Mouse (Mus musculus) thymus, postnatal 0 days (tissue): ENCODE results near the gene Kif24. TPM values are rescaled to one million over a fixed set of nuclear protein-coding genes. Genes with fewer than 3 reads are reported as not detected.
A peak's percentile ranks its signal among the peaks of the same experiment; 100 is the strongest.

Experiments
- DNase-seq: peaks from one replicate; pipeline ENCODE4 v3.0.0-alpha.2; 2015; ENCODE audit warnings: low spot score
- polyA plus RNA-seq: library from polyadenylated mRNA; unstranded; fragments of >200 nt; fragmentation: Nextera tagmentation; extraction: Ambion mirVana; gene quantifications from 2 replicates; pipeline ENCODE4 v1.2.1, GENCODE M21; 2015

Kif24 gene
- polyA plus RNA-seq, 1 experiment from 2014 or later = 5.9 TPM

GRCm38 (mm10) chr4:41493464-41494116 is 28.9 kb upstream of the Kif24 start:
- DNase-seq = no peak

- DNase-seq = no peak
Observed at GRCm38 (mm10) chr4:41492951-41493350, 28.3 kb upstream of the Kif24 start.

GRCm38 (mm10) chr4:41481601-41482017 is 16.9 kb upstream of the Kif24 start:
- no peak for DNase-seq

GRCm38 (mm10) chr4:41480254-41480653 is 15.6 kb upstream of the Kif24 start:
- DNase-seq = no peak

GRCm38 (mm10) chr4:41479456-41479804 is 14.7 kb upstream of the Kif24 start:
- no peak for DNase-seq

- no peak for DNase-seq
Observed at GRCm38 (mm10) chr4:41478751-41479455, 14.2 kb upstream of the Kif24 start.

- no peak for DNase-seq
Observed at GRCm38 (mm10) chr4:41477648-41478160, 13.0 kb upstream of the Kif24 start.

- DNase-seq = no peak
Observed at GRCm38 (mm10) chr4:41471384-41471689, 6.7 kb upstream of the Kif24 start.

GRCm38 (mm10) chr4:41470684-41471383 is 6.1 kb upstream of the Kif24 start:
- no peak for DNase-seq

- DNase-seq = no peak
Observed at GRCm38 (mm10) chr4:41470051-41470683, 5.5 kb upstream of the Kif24 start.

- no peak for DNase-seq
Observed at GRCm38 (mm10) chr4:41469199-41469598, 4.5 kb upstream of the Kif24 start.

GRCm38 (mm10) chr4:41468396-41469080 is 3.9 kb upstream of the Kif24 start:
- peak; percentile 7 for DNase-seq

GRCm38 (mm10) chr4:41465287-41465665 is 589 bp upstream of the Kif24 start:
- no peak for DNase-seq

GRCm38 (mm10) chr4:41463051-41463738 is 1.5 kb downstream of the Kif24 start:
- peak; percentile 46 for DNase-seq

- DNase-seq = no peak
Observed at GRCm38 (mm10) chr4:41460690-41461089, 4.0 kb downstream of the Kif24 start.

GRCm38 (mm10) chr4:41447595-41447994 is 17.1 kb downstream of the Kif24 start:
- no peak for DNase-seq

- DNase-seq = no peak
Observed at GRCm38 (mm10) chr4:41442790-41443302, 21.8 kb downstream of the Kif24 start.

- DNase-seq = no peak
Observed at GRCm38 (mm10) chr4:41438931-41439330, 25.8 kb downstream of the Kif24 start.

- DNase-seq = no peak
Observed at GRCm38 (mm10) chr4:41416966-41417365, 47.7 kb downstream of the Kif24 start.

- DNase-seq = no peak
Observed at GRCm38 (mm10) chr4:41409341-41409740, 55.3 kb downstream of the Kif24 start.

- DNase-seq = no peak
Observed at GRCm38 (mm10) chr4:41407353-41407752, 57.3 kb downstream of the Kif24 start.
